Mouse (Mus musculus) heart, postnatal 25 days (tissue): ENCODE data around the gene Rag2. TPM values are rescaled to one million over a fixed set of nuclear protein-coding genes. Genes with fewer than 3 reads are reported as not detected.
A peak's percentile ranks its signal among the peaks of the same experiment; 100 is the strongest.

ENCODE experiments used
- DNase-seq: peaks from one replicate; pipeline ENCODE4 v3.0.0; 2022; ENCODE audit warnings: low spot score
- intact Hi-C: fragments of 180-260 bp; cut with DNase I; formaldehyde crosslinking; loops from one replicate; pipeline ENCODE4 v1.15.1; 2025
- total RNA-seq, 2 experiments: library from RNA; stranded (reverse); gene quantifications; 2 replicates each; pipeline ENCODE4 v1.2.3; 2021

Gene Rag2
- total RNA-seq, 2 experiments from 2014 or later, result not detected

- intact Hi-C loops, result no loop called here
Observed at GRCm38 (mm10) chr2:101678236-101679021, 53.9 kb downstream of the Rag2 start, which contains the start of gene Traf6. Traf6 (plus strand) TSS chr2:101678429.

GRCm38 (mm10) chr2:101679164-101679784 is 54.8 kb downstream of the Rag2 start:
- DNase-seq, result no peak

More at GRCm38 (mm10) chr2:101678236-101679021, 53.9 kb downstream of the Rag2 start, which contains the start of gene Traf6:
- DNase-seq, result peak; percentile 74

More at GRCm38 (mm10) chr2:101679164-101679784, 54.8 kb downstream of the Rag2 start:
- intact Hi-C loops, result no loop called here

Other genes with a start within 250 kb of the Rag2 start
- not detected for gene Rag1, start 24.8 kb downstream of the Rag2 start, total RNA-seq
- gene B230118H07Rik, start 24.8 kb downstream of the Rag2 start, total RNA-seq, result 10 to 100 TPM; 80.0 to 90.7 TPM
- 1 to 10 TPM; 8.9 to 9.3 TPM for gene Traf6, start 53.7 kb downstream of the Rag2 start, total RNA-seq